Mouse (Mus musculus) E14TG2a.4 (cell line): Measurements from ENCODE around the gene Fabp1.

Experiments
- CTCF ChIP-seq: conservative IDR thresholded peaks from 2 replicates; pipeline ENCODE4 v1.5.1; 2014; ENCODE audit warnings: low read length
- POU5F1 ChIP-seq: IDR thresholded peaks from 2 replicates; pipeline ENCODE4 v1.6.1; 2014; ENCODE audit warnings: low read length, borderline replicate concordance

GRCm38 (mm10) chr6:71250951-71251350 is 51.3 kb downstream of the Fabp1 start:
- TF ChIP-seq CTCF (no peak), POU5F1 (no peak)
